Mouse (Mus musculus) embryo, embryonic 11 days (tissue): ENCODE measurements around the gene Dyrk2.
A peak's percentile ranks its signal among the peaks of the same experiment; 100 is the strongest.

ENCODE experiments used
- DNase-seq: peaks from one replicate; pipeline ENCODE4 v3.0.0-alpha.2; 2015

Gene Dyrk2

GRCm38 (mm10) chr10:118840598-118840997 lies 29.4 kb downstream of the Dyrk2 start:
- no peak for DNase-seq

- no peak for DNase-seq
These were observed 30.5 kb downstream of the Dyrk2 start for GRCm38 (mm10) chr10:118839343-118840141.

- DNase-seq, result no peak
These were observed 32.4 kb downstream of the Dyrk2 start for GRCm38 (mm10) chr10:118837636-118838035.

GRCm38 (mm10) chr10:118831190-118831589 lies 38.8 kb downstream of the Dyrk2 start:
- no peak for DNase-seq

GRCm38 (mm10) chr10:118829641-118830040 lies 40.4 kb downstream of the Dyrk2 start:
- no peak for DNase-seq

- DNase-seq, result no peak
These were observed 42.9 kb downstream of the Dyrk2 start for GRCm38 (mm10) chr10:118827116-118827515.

GRCm38 (mm10) chr10:118824830-118825229 lies 45.2 kb downstream of the Dyrk2 start:
- no peak for DNase-seq

- DNase-seq, result peak; percentile 72
These were observed 49.1 kb downstream of the Dyrk2 start for GRCm38 (mm10) chr10:118820901-118821300.

GRCm38 (mm10) chr10:118819846-118820245 lies 50.2 kb downstream of the Dyrk2 start:
- no peak for DNase-seq

GRCm38 (mm10) chr10:118817089-118817488 lies 52.9 kb downstream of the Dyrk2 start:
- DNase-seq, result no peak

- DNase-seq, result no peak
These were observed 58.1 kb downstream of the Dyrk2 start for GRCm38 (mm10) chr10:118811945-118812344.

GRCm38 (mm10) chr10:118810908-118811711 lies 58.9 kb downstream of the Dyrk2 start:
- DNase-seq, result no peak
